24 mouse cellular contexts compared by ENCODE assay signal in the genomic region with DNA sequence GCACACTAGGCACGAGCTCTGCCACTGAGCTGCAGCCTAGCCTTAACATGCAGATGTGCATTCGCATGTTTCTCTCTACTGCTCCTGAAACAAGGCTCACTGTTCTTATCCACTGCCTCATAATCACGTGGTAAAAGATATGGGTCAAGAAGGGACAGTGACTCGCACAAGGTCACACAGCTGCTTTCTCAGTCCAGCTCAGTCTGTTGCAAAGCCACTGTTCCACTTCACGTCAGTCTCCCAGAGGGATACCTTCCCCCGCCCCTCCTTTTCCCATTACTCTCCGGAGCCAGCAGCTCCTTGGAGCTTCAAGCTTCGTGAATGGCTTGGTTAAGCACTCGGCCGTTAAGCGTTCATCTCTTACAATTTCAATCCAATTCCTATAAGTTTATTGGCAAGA. TPM values are rescaled to one million over a fixed set of nuclear protein-coding genes. Genes with fewer than 3 reads are reported as not detected.
DNase-seq lines count a peak whose midpoint lies in the region; ATAC-seq lines count a peak whose summit lies in the region.
"Had no signal": no experiment of that assay in that cellular context is flagged by ENCODE, and none has a peak within 500 bp of the region (broad histone marks: within the 10 kb centered on the region; RNA-seq: fewer than 3 reads in every experiment).

No protein-coding gene starts in this region.

- no peak for DNase-seq in limb, embryonic 10.5 days (ENCODE audit: low spot score)
- peak; percentile 29 for DNase-seq in ZHBTc4 (ENCODE audit: low read depth, low spot score)
- no peak for DNase-seq in cerebellum, postnatal 14 days
- DNase-seq: B cell, adult 2 months; embryo, embryonic 11 days; gastrocnemius, postnatal 36 days; heart, postnatal 4 days; kidney, adult 9 months; thymus, adult 18-20 months; thymus, postnatal 36 days had no signal

- peaks cover 15% of the 10 kb centered on the region; the same call in 1 of the 2 replicates for H3K4me1 ChIP-seq in forebrain, embryonic 16.5 days (replicated peaks; ENCODE audit: control insufficient read depth, insufficient read depth, low read length)
- H3K4me1 ChIP-seq in forebrain, embryonic 13.5 days = peaks cover 17% of the 10 kb centered on the region
- H3K4me1 ChIP-seq in limb, embryonic 15.5 days = peaks cover 20% of the 10 kb centered on the region
- H3K4me1 ChIP-seq in limb, embryonic 10.5 days = peaks cover 19% of the 10 kb centered on the region
- H3K4me1 ChIP-seq in neural tube, embryonic 15.5 days = peaks cover 22% of the 10 kb centered on the region

- 59% methylated on average over 11 of the region's 11 CpGs for WGBS in forebrain, embryonic 16.5 days
- 63% methylated on average over 11 of the region's 11 CpGs for WGBS in forebrain, embryonic 13.5 days
- 54% methylated on average over 11 of the region's 11 CpGs for WGBS in limb, embryonic 15.5 days
- 72% methylated on average over 11 of the region's 11 CpGs for WGBS in limb, embryonic 10.5 days
- WGBS in neural tube, embryonic 15.5 days = 49% methylated on average over 11 of the region's 11 CpGs

- no peak overlapping the region for H3K4me3 ChIP-seq in forebrain, embryonic 16.5 days (replicated peaks; ENCODE audit: low read length)
- no peak overlapping the region for H3K4me3 ChIP-seq in forebrain, embryonic 13.5 days
- no peak overlapping the region for H3K4me3 ChIP-seq in limb, embryonic 15.5 days
- no peak overlapping the region for H3K4me3 ChIP-seq in limb, embryonic 10.5 days
- H3K4me3 ChIP-seq in neural tube, embryonic 15.5 days (replicated peaks) = no peak overlapping the region
- H3K4me3 ChIP-seq: embryonic facial prominence, embryonic 13.5 days; erythroblast, embryonic 14.5 days; heart, embryonic 15.5 days; layer of hippocampus, adult 2 months; limb, embryonic 13.5 days; megakaryocyte, embryonic 14.5 days; midbrain, embryonic 13.5 days had no signal

- H3K27me3 ChIP-seq in forebrain, embryonic 16.5 days (replicated peaks; ENCODE audit: control insufficient read depth, insufficient read depth, low read length) = no peaks in the 10 kb centered on the region
- no peaks in the 10 kb centered on the region for H3K27me3 ChIP-seq in forebrain, embryonic 13.5 days
- H3K27me3 ChIP-seq in limb, embryonic 15.5 days = no peaks in the 10 kb centered on the region
- no peaks in the 10 kb centered on the region for H3K27me3 ChIP-seq in limb, embryonic 10.5 days (ENCODE audit: low read depth, poor library complexity, severe bottlenecking)
- H3K27me3 ChIP-seq in neural tube, embryonic 15.5 days (replicated peaks) = no peaks in the 10 kb centered on the region
- H3K27me3 ChIP-seq: embryonic facial prominence, embryonic 13.5 days; heart, embryonic 15.5 days; limb, embryonic 13.5 days; megakaryocyte, embryonic 14.5 days; midbrain, embryonic 13.5 days had no signal

- no peak overlapping the region for H3K27ac ChIP-seq in forebrain, embryonic 16.5 days (ENCODE audit: low read length)
- H3K27ac ChIP-seq in forebrain, embryonic 13.5 days = no peak overlapping the region
- no peak overlapping the region for H3K27ac ChIP-seq in limb, embryonic 15.5 days
- H3K27ac ChIP-seq in limb, embryonic 10.5 days = no peak overlapping the region
- H3K27ac ChIP-seq in neural tube, embryonic 15.5 days (replicated peaks) = 0 out of 2 replicates have a peak overlapping the region, but pooled peaks have one; percentile 37
- H3K27ac ChIP-seq: embryonic facial prominence, embryonic 13.5 days; heart, embryonic 15.5 days; layer of hippocampus, adult 2 months; limb, embryonic 13.5 days; liver, embryonic 14.5 days; midbrain, embryonic 13.5 days had no signal

- ATAC-seq in forebrain, embryonic 16.5 days = peak; percentile 12; the same call in 1 of the 2 replicates
- ATAC-seq in forebrain, embryonic 13.5 days = no peak
- ATAC-seq in limb, embryonic 15.5 days (ENCODE audit: insufficient number of reproducible peaks, low FRiP score, low TSS enrichment, low read depth) = peak; percentile 8; the same call in 1 of the 2 replicates
- no peak for ATAC-seq in neural tube, embryonic 15.5 days (ENCODE audit: low FRiP score)
- ATAC-seq: intestine, embryonic 16.5 days; midbrain, embryonic 13.5 days had no signal

- no peaks in the 10 kb centered on the region for H3K9me3 ChIP-seq in forebrain, embryonic 16.5 days (ENCODE audit: control insufficient read depth, low read length)
- no peaks in the 10 kb centered on the region for H3K9me3 ChIP-seq in forebrain, embryonic 13.5 days (replicated peaks)
- H3K9me3 ChIP-seq in limb, embryonic 15.5 days = no peaks in the 10 kb centered on the region
- no peaks in the 10 kb centered on the region for H3K9me3 ChIP-seq in limb, embryonic 10.5 days (replicated peaks)
- no peaks in the 10 kb centered on the region for H3K9me3 ChIP-seq in neural tube, embryonic 15.5 days (replicated peaks)
- H3K9me3 ChIP-seq: embryonic facial prominence, embryonic 13.5 days; heart, embryonic 15.5 days; limb, embryonic 13.5 days; megakaryocyte, embryonic 14.5 days; midbrain, embryonic 13.5 days had no signal

- H3K9ac ChIP-seq in forebrain, embryonic 16.5 days (replicated peaks; ENCODE audit: low read depth, low read length) = no peak overlapping the region
- H3K9ac ChIP-seq in forebrain, embryonic 13.5 days = no peak overlapping the region
- H3K9ac ChIP-seq in limb, embryonic 15.5 days = no peak overlapping the region
- H3K9ac ChIP-seq in neural tube, embryonic 15.5 days (replicated peaks) = no peak overlapping the region
- H3K9ac ChIP-seq: embryonic facial prominence, embryonic 13.5 days; heart, embryonic 15.5 days; liver, embryonic 14.5 days; lung, embryonic 14.5 days; midbrain, embryonic 13.5 days had no signal

- no peak overlapping the region for H3K4me2 ChIP-seq in forebrain, embryonic 16.5 days (ENCODE audit: low read length)
- no peak overlapping the region for H3K4me2 ChIP-seq in forebrain, embryonic 13.5 days
- H3K4me2 ChIP-seq in limb, embryonic 15.5 days = no peak overlapping the region
- H3K4me2 ChIP-seq in neural tube, embryonic 15.5 days = no peak overlapping the region
- H3K4me2 ChIP-seq: embryonic facial prominence, embryonic 13.5 days; heart, embryonic 15.5 days; limb, embryonic 13.5 days; lung, embryonic 14.5 days; midbrain, embryonic 13.5 days had no signal

- H3K36me3 ChIP-seq in forebrain, embryonic 16.5 days (ENCODE audit: control insufficient read depth, insufficient read depth) = no peaks in the 10 kb centered on the region
- H3K36me3 ChIP-seq in forebrain, embryonic 13.5 days (ENCODE audit: poor library complexity, severe bottlenecking) = peaks cover 32% of the 10 kb centered on the region
- H3K36me3 ChIP-seq in limb, embryonic 15.5 days = peaks cover 31% of the 10 kb centered on the region
- peaks cover 28% of the 10 kb centered on the region for H3K36me3 ChIP-seq in limb, embryonic 10.5 days
- H3K36me3 ChIP-seq in neural tube, embryonic 15.5 days = peaks cover 20% of the 10 kb centered on the region

RNA-seq across cellular contexts. Expression of a gene that starts 15.9 kb away (rescaled TPM):
- 70.2 and 75.5 TPM in 2 replicates for polyA plus RNA-seq in forebrain, embryonic 16.5 days (2015; fragmentation: Nextera tagmentation; extraction: Ambion mirVana)
- polyA plus RNA-seq in forebrain, embryonic 13.5 days (2015; fragmentation: Nextera tagmentation; extraction: Ambion mirVana) = 83.1 and 84.4 TPM in 2 replicates
- polyA plus RNA-seq in limb, embryonic 15.5 days (2015; fragmentation: Nextera tagmentation; extraction: Ambion mirVana) = 60.7 and 63.2 TPM in 2 replicates
- 83.0 and 83.7 TPM in 2 replicates for polyA plus RNA-seq in limb, embryonic 10.5 days (2016; fragmentation: Nextera tagmentation; extraction: Ambion mirVana)
- 60.9 and 65.3 TPM in 2 replicates for polyA plus RNA-seq in neural tube, embryonic 15.5 days (2015; fragmentation: Nextera tagmentation; extraction: Ambion mirVana)

RNA-seq across cellular contexts. Expression of a gene that starts 16.3 kb away (rescaled TPM):
- polyA plus RNA-seq in forebrain, embryonic 16.5 days (2015; fragmentation: Nextera tagmentation; extraction: Ambion mirVana) = 487 and 509 TPM in 2 replicates
- polyA plus RNA-seq in forebrain, embryonic 13.5 days (2015; fragmentation: Nextera tagmentation; extraction: Ambion mirVana) = 599 and 621 TPM in 2 replicates
- polyA plus RNA-seq in limb, embryonic 15.5 days (2015; fragmentation: Nextera tagmentation; extraction: Ambion mirVana) = 636 and 690 TPM in 2 replicates
- 672 and 718 TPM in 2 replicates for polyA plus RNA-seq in limb, embryonic 10.5 days (2016; fragmentation: Nextera tagmentation; extraction: Ambion mirVana)
- 722 and 793 TPM in 2 replicates for polyA plus RNA-seq in neural tube, embryonic 15.5 days (2015; fragmentation: Nextera tagmentation; extraction: Ambion mirVana)

RNA-seq across cellular contexts. Expression of a gene that starts 26.2 kb away (rescaled TPM):
- polyA plus RNA-seq in forebrain, embryonic 16.5 days (2015; fragmentation: Nextera tagmentation; extraction: Ambion mirVana) = 1.5 and 1.6 TPM in 2 replicates
- polyA plus RNA-seq in forebrain, embryonic 13.5 days (2015; fragmentation: Nextera tagmentation; extraction: Ambion mirVana) = 0.59 and 0.87 TPM in 2 replicates
- polyA plus RNA-seq in limb, embryonic 15.5 days (2015; fragmentation: Nextera tagmentation; extraction: Ambion mirVana) = 0.05 and 0.11 TPM in 2 replicates
- polyA plus RNA-seq in limb, embryonic 10.5 days (2016; fragmentation: Nextera tagmentation; extraction: Ambion mirVana) = 0.10 and 0.13 TPM in 2 replicates
- 2.9 and 4.2 TPM in 2 replicates for polyA plus RNA-seq in neural tube, embryonic 15.5 days (2015; fragmentation: Nextera tagmentation; extraction: Ambion mirVana)
- polyA plus RNA-seq: erythroblast, embryonic 14.5 days had no signal

Comparison
In these comparisons a context has a peak if more than half of its experiments do, and no peak if none do; other contexts are left out.
1. ATAC-seq: peak in forebrain, embryonic 16.5 days (single experiment) and limb, embryonic 15.5 days (single experiment); none in forebrain, embryonic 13.5 days (single experiment) and neural tube, embryonic 15.5 days (single experiment).